Mouse (Mus musculus): ENCODE measurements around the gene Klhl7.

Klhl7 gene

DNA sequence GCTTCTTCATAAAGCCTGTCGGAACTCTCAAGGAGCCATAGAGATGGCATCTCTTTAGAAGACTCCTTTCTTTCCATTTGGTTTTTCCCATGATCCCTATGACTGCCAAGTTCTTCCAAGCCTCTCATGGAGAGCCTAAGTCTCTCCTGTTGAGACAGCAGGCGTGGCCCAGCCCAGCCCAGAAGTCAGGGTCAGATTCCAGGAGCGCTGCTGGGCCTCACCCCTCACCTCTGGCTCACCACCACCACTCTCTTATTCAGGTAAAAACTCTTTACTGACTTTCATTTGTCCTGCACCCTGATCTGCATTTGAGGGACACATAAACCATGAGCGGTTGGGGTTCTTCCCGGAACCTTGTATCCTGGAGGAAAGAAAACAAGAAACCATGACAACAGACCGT lies 69.5 kb downstream of the Klhl7 start:
- DNase-seq (ENCODE audit: inconsistent ontology term): no peak

- DNase-seq (ENCODE audit: inconsistent ontology term): no peak
These were observed 71.7 kb downstream of the Klhl7 start for GRCm38 (mm10) chr5:24172092-24172491.

- DNase-seq (ENCODE audit: inconsistent ontology term): no peak
These were observed 81.3 kb downstream of the Klhl7 start for GRCm38 (mm10) chr5:24181514-24182295.

DNA sequence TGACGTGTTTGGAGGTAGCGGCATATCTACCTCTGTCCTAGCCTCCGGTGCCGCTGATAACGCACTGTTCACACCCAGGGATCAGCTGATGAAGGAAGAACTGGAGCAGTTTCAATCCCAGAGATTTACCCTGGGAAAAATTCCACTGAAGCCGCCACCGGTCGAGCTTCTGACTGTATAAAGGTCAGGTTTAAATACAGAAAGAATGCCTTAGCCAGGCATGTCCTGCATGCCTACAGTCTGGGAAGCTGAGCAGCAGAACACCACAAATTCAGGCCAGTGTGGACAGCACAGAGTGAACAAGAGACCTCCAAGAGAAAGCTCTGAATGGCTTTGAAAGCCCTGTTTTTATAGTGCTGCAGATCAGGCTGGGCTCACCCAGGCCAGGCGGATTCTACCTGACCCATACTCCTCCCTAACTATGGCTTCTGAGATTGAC lies 81.9 kb downstream of the Klhl7 start:
- no peak for DNase-seq (ENCODE audit: inconsistent ontology term)

DNA sequence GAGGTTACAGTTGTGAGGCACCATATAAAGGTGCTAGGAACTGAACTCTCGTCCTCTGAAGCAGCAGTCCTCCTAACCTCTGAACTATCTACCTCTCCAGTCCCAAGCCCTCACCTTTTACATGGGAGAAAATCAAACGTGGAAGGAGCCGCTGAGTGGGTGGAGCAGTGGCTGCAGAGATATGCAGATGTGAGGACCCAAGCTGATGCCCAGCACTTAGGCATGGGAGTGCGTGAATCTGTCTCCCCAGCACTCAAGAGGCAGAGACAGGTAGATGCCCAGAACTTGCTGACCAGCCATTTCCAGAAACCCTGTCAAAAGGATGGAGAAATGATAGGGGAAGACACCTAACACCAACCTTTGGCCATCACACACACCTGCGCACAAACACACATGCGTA lies 82.7 kb downstream of the Klhl7 start:
- no peak for DNase-seq (ENCODE audit: inconsistent ontology term)

DNA sequence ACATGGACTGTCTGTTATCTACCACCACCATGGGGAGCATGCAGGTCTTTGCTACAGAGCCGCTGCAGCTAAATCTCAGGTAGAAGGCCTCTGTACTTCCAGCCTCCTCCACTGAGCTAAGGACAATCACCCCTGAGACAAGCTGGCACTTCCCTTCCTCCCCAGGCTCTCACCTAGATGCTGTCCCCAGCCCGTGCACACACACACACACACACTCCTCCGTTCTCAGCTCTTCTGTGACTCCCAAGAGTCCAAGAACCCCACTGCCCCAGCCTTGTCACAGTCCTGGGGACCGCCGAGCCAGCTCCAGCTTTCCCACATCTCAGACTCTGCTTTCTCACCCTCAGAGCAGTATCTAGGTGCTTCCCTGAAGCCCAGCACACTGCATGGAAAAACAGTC lies 83.6 kb downstream of the Klhl7 start:
- DNase-seq (ENCODE audit: inconsistent ontology term): no peak

DNA sequence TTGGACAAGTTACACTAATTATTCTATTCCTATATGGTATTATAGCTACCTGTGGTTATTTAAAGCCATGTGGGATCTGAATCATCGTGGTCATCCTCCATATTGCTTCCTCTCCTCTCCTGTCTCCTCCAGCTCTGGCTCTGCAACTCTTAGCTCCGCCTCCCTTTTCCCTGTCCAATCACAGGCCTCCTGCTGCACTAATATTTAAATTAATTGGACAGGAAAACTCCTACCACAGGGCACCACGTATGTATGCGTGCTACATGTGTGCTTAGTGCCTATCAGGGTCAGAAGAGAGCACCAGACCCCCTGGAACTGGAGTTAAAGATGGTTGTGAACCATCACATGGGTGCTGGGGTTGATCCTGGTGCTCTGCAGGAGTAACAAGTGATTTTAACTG lies 88.1 kb downstream of the Klhl7 start:
- DNase-seq (ENCODE audit: inconsistent ontology term): no peak

DNA sequence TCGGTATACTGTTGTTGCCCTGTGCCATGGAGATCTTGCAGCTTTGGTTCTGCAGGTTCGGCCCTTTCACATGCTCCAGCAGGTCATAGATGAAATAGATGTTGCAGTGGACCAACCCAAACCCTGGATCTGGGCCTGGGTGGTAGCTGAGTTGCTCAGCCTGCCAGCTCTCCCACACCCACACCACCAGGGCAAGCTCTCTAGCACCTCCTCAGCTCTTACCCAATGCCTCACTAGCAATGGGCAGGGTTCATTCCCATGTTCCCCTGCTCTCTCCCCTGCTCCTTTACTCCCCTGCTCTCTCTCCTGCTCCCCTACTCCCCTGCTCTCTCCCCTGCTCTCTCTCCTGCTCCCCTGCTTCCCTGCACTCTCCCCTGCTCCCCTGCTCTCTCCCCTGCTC lies 91.4 kb downstream of the Klhl7 start:
- no peak for DNase-seq (ENCODE audit: inconsistent ontology term)

DNA sequence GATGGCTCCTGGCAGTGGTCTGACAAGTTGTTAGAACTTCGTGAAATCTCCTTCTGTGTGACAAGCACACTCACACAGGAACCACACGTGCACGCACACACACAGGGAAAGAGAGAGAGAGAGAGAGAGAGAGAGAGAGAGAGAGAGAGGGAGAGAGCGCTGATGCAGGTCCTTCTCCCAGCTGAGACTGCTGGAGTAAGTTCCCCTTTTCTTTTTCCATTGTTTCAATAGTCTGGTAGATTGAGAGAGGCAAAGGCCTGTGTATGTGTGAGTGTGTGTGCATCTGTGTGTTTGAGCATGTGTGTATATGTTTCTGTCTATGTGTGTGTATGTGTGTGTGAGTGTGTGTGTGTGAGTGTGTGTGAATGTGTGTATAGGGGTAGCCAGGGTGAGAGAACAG lies 100.6 kb downstream of the Klhl7 start:
- no peak for DNase-seq (ENCODE audit: inconsistent ontology term)

- peak; percentile 82 for DNase-seq (ENCODE audit: inconsistent ontology term)
These were observed 102.1 kb downstream of the Klhl7 start for GRCm38 (mm10) chr5:24202492-24202891.

- DNase-seq (ENCODE audit: inconsistent ontology term): no peak
These were observed 102.9 kb downstream of the Klhl7 start for GRCm38 (mm10) chr5:24203266-24203665.

DNA sequence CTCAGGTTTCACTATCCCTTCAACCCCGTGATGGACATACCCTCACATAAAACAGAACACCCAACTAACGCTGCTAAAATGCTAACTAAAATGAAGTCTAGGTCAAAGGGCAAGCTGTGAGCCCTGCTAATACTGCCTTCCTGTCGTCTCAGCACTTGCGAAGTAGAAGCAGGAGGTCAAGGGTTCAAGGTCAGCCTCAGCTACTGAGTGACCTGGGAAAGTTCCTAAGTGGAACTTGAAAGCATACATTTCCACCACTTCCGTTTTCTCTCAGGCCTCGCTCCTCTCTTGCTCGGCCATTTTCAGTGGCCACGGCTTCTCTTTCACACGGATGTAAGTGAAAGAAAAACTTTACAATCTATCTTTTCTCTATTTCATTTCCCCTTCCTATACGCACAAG lies 107.6 kb downstream of the Klhl7 start:
- DNase-seq (ENCODE audit: inconsistent ontology term): no peak

DNA sequence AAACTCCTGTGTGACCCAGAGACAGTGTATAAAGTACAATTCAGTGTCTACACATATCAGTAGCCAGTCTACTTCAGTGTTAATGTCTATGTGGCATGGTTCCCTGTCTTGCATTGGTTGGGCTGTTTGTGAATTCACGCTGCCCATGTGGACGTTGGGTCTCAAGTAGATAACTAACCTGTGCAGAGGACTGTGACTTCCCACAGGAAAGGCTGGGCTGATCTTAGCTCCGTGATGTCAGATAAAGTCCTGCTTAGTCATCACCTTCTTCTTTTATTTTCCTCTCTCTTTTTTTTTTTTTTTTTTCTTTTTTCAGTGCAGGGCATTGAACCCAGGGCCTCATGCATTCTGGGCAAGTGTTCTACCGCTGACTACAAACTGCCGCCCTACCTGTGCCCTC lies 108.1 kb downstream of the Klhl7 start:
- DNase-seq (ENCODE audit: inconsistent ontology term): no peak

Data from Muller cell, postnatal 12 days (primary cell).